Mouse (Mus musculus): ENCODE measurements around the gene Spry2. TPM values are rescaled to one million over a fixed set of nuclear protein-coding genes. Genes with fewer than 3 reads are reported as not detected.

The Spry2 gene
- polyA plus RNA-seq, 1 experiment: 41.0 TPM

DNA sequence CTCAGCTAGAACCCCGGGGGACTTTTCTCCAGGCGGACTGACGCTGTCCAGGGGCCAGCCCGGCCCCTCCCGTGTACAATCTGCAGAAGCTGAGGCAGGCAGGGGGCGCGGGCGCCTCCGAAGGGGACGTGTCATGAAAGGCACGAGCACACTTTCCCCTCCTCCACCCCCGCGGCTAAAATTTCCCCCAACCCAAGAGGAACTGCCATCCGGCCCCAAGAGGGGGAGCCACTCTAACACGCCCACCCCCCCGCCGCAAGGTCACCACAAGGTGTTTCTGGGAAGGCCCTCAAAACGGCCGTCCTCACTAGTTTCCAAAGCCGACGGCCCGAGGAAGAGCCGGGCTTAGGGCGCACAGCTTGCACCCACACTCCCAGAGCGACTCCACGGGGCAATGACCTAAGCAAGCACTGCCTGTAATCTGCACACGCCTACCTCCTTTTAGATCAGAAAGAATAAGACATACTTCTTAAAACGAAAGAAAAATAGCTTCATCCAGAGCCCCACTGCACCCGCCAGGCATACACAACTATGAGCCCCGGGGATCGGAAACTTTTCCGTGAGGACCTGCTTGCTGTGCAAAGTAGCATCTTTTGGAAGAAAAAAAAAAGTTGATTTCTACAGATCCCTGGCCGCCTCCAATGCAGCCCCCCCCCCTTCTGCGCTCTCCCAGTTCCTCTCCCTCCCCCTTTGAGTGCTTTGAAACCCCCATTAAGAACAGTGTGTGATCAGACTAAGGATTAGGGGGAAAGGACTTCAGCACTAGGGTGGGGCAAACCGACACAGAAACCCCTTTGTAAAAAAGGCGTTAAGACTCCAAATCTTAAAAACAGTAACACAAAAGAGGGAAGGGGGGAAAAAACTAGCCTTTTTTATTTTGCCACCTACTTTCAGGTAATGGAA is 1.4 kb downstream of the Spry2 start:
- Histone ChIP-seq H3K4me3 (ENCODE audit: insufficient read depth, low read length) (peak overlapping the region; percentile 98), H3K27ac (ENCODE audit: insufficient read depth, low read length) (peak overlapping the region; percentile 99), H3K4me1 (ENCODE audit: control insufficient read depth, insufficient read depth, low read length) (peaks cover 5% of the 10 kb centered on the region)
- peak; percentile 47; the same call in 1 of the 2 replicates for TF ChIP-seq POLR2A (IDR thresholded peaks at IDR 0.05; ENCODE audit: low read depth, low read length)
- no peak for TF ChIP-seq CTCF (IDR thresholded peaks at IDR 0.05; ENCODE audit: borderline replicate concordance, insufficient read depth, low read length)

GRCm38 (mm10) chr14:105893623-105893995 is 3.0 kb downstream of the Spry2 start:
- peak overlapping the region; percentile 98 for H3K4me3 ChIP-seq (ENCODE audit: insufficient read depth, low read length)
- peak overlapping the region; percentile 54 for H3K27ac ChIP-seq (ENCODE audit: insufficient read depth, low read length)
- H3K4me1 ChIP-seq (ENCODE audit: control insufficient read depth, insufficient read depth, low read length): peaks cover 5% of the 10 kb centered on the region
- TF ChIP-seq CTCF (IDR thresholded peaks at IDR 0.05; ENCODE audit: borderline replicate concordance, insufficient read depth, low read length) (no peak), POLR2A (IDR thresholded peaks at IDR 0.05; ENCODE audit: low read depth, low read length) (0 out of 2 replicates have a peak, but pooled peaks have one; percentile 19)

DNA sequence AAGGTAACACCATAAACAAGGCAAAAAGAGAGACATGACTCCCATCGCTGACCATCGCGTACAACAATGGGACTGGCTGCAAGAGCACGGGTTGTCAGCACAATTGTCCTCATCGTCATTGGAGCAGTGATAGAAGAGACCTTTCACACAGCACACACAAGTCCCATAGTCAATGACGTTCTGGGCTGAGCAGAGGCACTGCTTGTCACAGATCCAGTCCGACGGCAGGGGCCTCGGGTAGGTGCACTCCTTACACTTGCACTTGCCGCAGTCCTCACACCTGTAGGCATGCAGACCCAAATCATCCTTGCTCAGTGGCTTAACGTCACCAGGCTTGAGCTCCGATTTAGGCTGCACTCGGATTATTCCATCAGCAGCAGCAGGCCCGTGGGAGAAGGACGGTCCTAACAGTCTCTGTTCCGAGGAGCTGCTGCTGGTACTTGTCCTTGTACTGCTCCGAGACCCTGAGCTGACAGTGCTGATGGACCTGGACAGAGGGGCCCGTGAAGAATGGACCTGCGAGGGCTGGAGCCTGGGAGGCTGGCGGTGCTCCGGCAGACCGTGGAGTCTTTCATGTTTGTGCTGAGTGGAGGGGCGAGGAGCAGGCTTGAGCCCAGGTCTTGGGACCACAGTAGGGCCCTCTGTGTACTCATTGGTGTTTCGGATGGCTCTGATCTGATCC is 3.5 kb downstream of the Spry2 start:
- Histone ChIP-seq H3K4me3 (ENCODE audit: insufficient read depth, low read length) (peak overlapping the region; percentile 98), H3K4me1 (ENCODE audit: control insufficient read depth, insufficient read depth, low read length) (peaks cover 5% of the 10 kb centered on the region)
- TF ChIP-seq POLR2A (IDR thresholded peaks at IDR 0.05; ENCODE audit: low read depth, low read length): no peak
- no peak for TF ChIP-seq CTCF (IDR thresholded peaks at IDR 0.05; ENCODE audit: borderline replicate concordance, insufficient read depth, low read length)

GRCm38 (mm10) chr14:105890516-105891231 is 5.9 kb downstream of the Spry2 start:
- peak overlapping the region; percentile 90 for H3K27ac ChIP-seq (ENCODE audit: insufficient read depth, low read length)
- H3K4me3 ChIP-seq (ENCODE audit: insufficient read depth, low read length): no peak overlapping the region
- no peak for TF ChIP-seq CTCF (IDR thresholded peaks at IDR 0.05; ENCODE audit: borderline replicate concordance, insufficient read depth, low read length)
- no peak; the same call in 1 of the 2 replicates for TF ChIP-seq POLR2A (IDR thresholded peaks at IDR 0.05; ENCODE audit: low read depth, low read length)
- peaks cover 5% of the 10 kb centered on the region for H3K4me1 ChIP-seq (ENCODE audit: control insufficient read depth, insufficient read depth, low read length)

More for the DNA sequence above, 3.5 kb downstream of the Spry2 start:
- H3K27ac ChIP-seq (ENCODE audit: insufficient read depth, low read length): peak overlapping the region; percentile 54

DNA sequence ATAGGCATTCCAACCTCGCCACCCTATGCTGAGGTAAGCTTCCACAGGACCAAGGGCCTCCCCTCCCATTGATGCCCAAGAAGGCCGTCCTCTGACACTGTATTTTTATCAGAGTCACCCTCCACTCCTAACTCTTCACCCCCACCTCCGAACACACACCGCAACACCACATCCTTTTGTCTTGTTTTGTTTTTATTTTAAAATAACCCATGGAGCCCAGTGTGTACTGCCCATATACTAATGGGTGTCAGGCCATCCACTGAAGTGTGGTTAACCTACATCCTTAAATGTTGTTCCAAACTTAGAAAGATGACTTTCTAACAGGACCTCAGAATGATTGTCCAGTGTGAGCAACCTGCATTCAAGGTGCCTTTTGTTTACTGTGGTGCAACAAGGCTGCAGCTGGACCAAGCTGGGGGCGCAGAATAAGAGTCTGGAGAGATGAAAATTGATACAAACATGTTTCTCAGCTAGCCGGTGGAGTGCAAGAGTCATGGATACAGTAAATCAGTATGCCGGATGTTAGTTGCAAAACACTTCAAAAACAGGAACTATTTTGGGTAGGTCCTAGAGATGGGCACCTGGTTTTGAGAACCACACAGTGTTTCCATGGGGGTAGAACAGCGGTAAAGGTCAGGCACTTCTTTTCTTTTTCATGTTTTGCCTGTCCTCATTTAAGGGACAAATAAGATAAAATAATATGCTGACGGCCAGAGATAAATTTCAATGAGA is 9.8 kb downstream of the Spry2 start:
- TF ChIP-seq POLR2A (IDR thresholded peaks at IDR 0.05; ENCODE audit: low read depth, low read length): no peak
- TF ChIP-seq CTCF (IDR thresholded peaks at IDR 0.05; ENCODE audit: borderline replicate concordance, insufficient read depth, low read length): no peak
- Histone ChIP-seq H3K27ac (ENCODE audit: insufficient read depth, low read length) (no peak overlapping the region), H3K4me1 (ENCODE audit: control insufficient read depth, insufficient read depth, low read length) (peaks cover 5% of the 10 kb centered on the region), H3K4me3 (ENCODE audit: insufficient read depth, low read length) (no peak overlapping the region)

DNA sequence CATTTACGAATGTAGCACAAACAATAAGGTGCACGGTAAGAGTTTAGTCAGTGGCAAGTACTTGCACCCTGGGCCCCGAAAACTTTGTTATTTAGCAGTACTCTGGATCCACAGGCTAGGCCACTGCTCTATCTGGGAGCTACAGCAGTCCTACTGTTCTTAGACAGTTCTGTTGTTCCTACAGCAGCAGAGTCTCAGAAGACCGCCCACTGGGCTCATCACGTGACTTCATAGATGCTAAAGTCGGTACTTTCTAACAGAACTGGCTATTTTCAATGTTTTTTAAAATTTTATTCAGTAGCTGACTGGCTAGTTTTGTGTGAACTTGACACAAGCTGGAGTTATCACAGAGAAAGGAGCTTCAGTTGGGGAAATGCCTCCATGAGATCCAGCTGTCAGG is 11.4 kb downstream of the Spry2 start:
- no peak overlapping the region for H3K27ac ChIP-seq (ENCODE audit: insufficient read depth, low read length)
- TF ChIP-seq CTCF (IDR thresholded peaks at IDR 0.05; ENCODE audit: borderline replicate concordance, insufficient read depth, low read length) (no peak), POLR2A (IDR thresholded peaks at IDR 0.05; ENCODE audit: low read depth, low read length) (no peak)
- H3K4me3 ChIP-seq (ENCODE audit: insufficient read depth, low read length): no peak overlapping the region

DNA sequence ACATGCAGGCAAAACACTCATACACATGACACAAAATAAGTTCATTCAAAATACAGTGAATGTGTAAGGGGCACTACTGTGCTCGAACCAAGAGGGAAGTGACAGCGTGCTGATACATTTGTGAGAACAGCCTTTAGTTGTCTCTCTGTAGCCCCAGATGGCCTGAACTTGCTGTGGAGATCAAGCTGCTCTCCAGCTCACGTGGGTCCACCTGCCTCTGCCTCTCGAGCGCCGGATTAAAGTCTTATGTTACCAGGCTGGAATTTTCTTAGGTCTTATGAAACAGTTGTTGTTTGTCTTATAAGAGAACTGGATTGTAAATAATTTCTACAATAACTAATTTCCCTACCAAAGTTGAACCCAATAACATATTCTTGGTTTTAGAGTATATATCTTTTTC is 13.4 kb downstream of the Spry2 start:
- H3K4me3 ChIP-seq (ENCODE audit: insufficient read depth, low read length): no peak overlapping the region
- no peaks in the 10 kb centered on the region for H3K4me1 ChIP-seq (ENCODE audit: control insufficient read depth, insufficient read depth, low read length)
- H3K27ac ChIP-seq (ENCODE audit: insufficient read depth, low read length): no peak overlapping the region
- no peak for TF ChIP-seq POLR2A (IDR thresholded peaks at IDR 0.05; ENCODE audit: low read depth, low read length)
- no peak for TF ChIP-seq CTCF (IDR thresholded peaks at IDR 0.05; ENCODE audit: borderline replicate concordance, insufficient read depth, low read length)

More for the DNA sequence above, 11.4 kb downstream of the Spry2 start:
- no peaks in the 10 kb centered on the region for H3K4me1 ChIP-seq (ENCODE audit: control insufficient read depth, insufficient read depth, low read length)

DNA sequence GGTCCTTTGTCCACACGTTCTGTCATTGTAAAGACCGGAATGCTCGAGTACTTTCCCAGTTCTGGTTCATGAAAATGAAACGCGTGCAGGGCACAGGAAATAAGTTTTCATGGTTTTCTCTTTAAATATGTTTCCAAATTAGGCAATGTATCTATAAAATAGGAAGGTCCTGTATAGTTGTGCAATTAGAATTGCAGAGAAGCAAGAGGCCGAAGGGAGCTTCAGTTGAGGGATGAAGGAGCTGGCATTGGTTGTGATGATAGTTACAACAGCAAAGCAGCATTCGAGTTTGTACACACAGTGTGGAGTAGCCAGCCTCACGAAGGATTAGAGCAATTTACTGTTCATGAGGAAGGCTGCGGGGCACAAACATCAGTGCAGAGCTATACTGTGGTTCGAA is 18.3 kb downstream of the Spry2 start:
- Histone ChIP-seq H3K27ac (ENCODE audit: insufficient read depth, low read length) (no peak overlapping the region), H3K4me3 (ENCODE audit: insufficient read depth, low read length) (no peak overlapping the region), H3K4me1 (ENCODE audit: control insufficient read depth, insufficient read depth, low read length) (no peaks in the 10 kb centered on the region)
- TF ChIP-seq CTCF (IDR thresholded peaks at IDR 0.05; ENCODE audit: borderline replicate concordance, insufficient read depth, low read length) (no peak), POLR2A (IDR thresholded peaks at IDR 0.05; ENCODE audit: low read depth, low read length) (no peak)

- TF ChIP-seq CTCF (IDR thresholded peaks at IDR 0.05; ENCODE audit: borderline replicate concordance, insufficient read depth, low read length): no peak
- TF ChIP-seq POLR2A (IDR thresholded peaks at IDR 0.05; ENCODE audit: low read depth, low read length): no peak
- Histone ChIP-seq H3K4me3 (ENCODE audit: insufficient read depth, low read length) (no peak overlapping the region), H3K27ac (ENCODE audit: insufficient read depth, low read length) (no peak overlapping the region), H3K4me1 (ENCODE audit: control insufficient read depth, insufficient read depth, low read length) (no peaks in the 10 kb centered on the region; the same call in 1 of the 2 replicates)
Measured at GRCm38 (mm10) chr14:105876375-105876774, 20.2 kb downstream of the Spry2 start.
